In genomic region chr12:109547085-109547484, GRCm38 (mm10) we compare ENCODE assay signal across 22 mouse cellular contexts. TPM values are rescaled to one million over a fixed set of nuclear protein-coding genes. Genes with fewer than 3 reads are reported as not detected.
"Had no signal": no experiment of that assay in that cellular context is flagged by ENCODE, and none has a peak within 500 bp of the region (broad histone marks: within the 10 kb centered on the region; RNA-seq: fewer than 3 reads in every experiment).

No protein-coding gene starts in this region.

- ATAC-seq: liver, embryonic 12.5 days; lung, postnatal 0 days; midbrain, embryonic 16.5 days had no signal

- H3K4me3 ChIP-seq: layer of hippocampus, adult 2 months; limb, embryonic 10.5 days; limb, embryonic 13.5 days; liver, embryonic 12.5 days; liver, embryonic 15.5 days; myocyte; neural tube, embryonic 13.5 days had no signal

- DNase-seq: layer of hippocampus, adult 9-11 months; liver; lung, adult 18-20 months; retina, postnatal 1 day; right cerebral cortex, postnatal 25 days; thymus, adult 18-20 months; thymus, postnatal 36 days had no signal

- H3K27ac ChIP-seq: kidney, postnatal 0 days; layer of hippocampus, adult 2 months; limb, embryonic 13.5 days; liver, embryonic 12.5 days; liver, embryonic 15.5 days; macrophage; neural tube, embryonic 13.5 days had no signal

- H3K4me2 ChIP-seq: limb, embryonic 13.5 days; liver, embryonic 12.5 days; liver, embryonic 15.5 days; neural tube, embryonic 13.5 days had no signal

- H3K27me3 ChIP-seq: limb, embryonic 13.5 days; neural tube, embryonic 13.5 days had no signal

- H3K36me3 ChIP-seq: liver, embryonic 15.5 days had no signal

- H3K9ac ChIP-seq: limb, embryonic 13.5 days; liver, embryonic 12.5 days; liver, embryonic 15.5 days; neural tube, embryonic 13.5 days had no signal

- H3K9me3 ChIP-seq: liver, embryonic 15.5 days had no signal

RNA-seq across cellular contexts. Expression of gene Rtl1, which starts 53.0 kb away (rescaled TPM):
- polyA plus RNA-seq: large intestine, adult 2 months; macrophage; myocyte; small intestine, adult 2 months; spleen, adult 2 months; testis, adult 2 months had no signal
